Mouse (Mus musculus): Measurements from ENCODE around the gene Abi3. TPM values are rescaled to one million over a fixed set of nuclear protein-coding genes. Genes with fewer than 3 reads are reported as not detected.

Gene Abi3
- polyA plus RNA-seq, 1 experiment from 2014 or later, result 0.64 TPM

DNA sequence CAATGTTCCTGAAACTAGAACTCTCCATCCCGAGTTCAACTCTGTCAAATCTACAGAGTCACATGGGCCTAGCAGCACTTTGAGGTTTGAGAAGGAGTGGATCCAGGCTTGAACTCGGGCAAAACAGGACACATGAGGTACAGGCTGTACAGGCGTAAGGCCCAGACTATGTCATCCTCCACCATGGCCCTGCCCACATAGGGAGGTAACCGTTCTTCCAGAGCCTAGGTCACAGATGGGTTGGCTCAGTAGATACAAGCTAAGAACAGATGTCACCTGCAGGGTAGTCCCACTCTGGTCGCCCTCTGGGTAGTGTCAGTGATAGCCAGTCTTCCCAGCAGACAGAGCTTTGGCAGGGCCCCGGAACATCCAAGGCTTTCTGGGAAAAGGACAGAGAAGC lies 55.8 kb downstream of the Abi3 start:
- 93% methylated on average over 6 of the region's 6 CpGs for WGBS
- no peak overlapping the region for H3K4me3 ChIP-seq (ENCODE audit: low read depth, low read length)
- H3K9me3 ChIP-seq (ENCODE audit: control insufficient read depth, low read length), result no peaks in the 10 kb centered on the region
- no peak overlapping the region for H3K4me2 ChIP-seq (ENCODE audit: low read depth, low read length)
- H3K27me3 ChIP-seq (ENCODE audit: control insufficient read depth, insufficient read depth, low read length), result no peaks in the 10 kb centered on the region
- ATAC-seq (ENCODE audit: low read depth), result no peak
- H3K4me1 ChIP-seq (ENCODE audit: control insufficient read depth, insufficient read depth, low read length), result no peaks in the 10 kb centered on the region
- H3K27ac ChIP-seq (ENCODE audit: low read depth, low read length), result no peak overlapping the region
- no peak overlapping the region for H3K9ac ChIP-seq (replicated peaks; ENCODE audit: low read depth, low read length)
- H3K36me3 ChIP-seq (ENCODE audit: control insufficient read depth, insufficient read depth, low read length), result no peaks in the 10 kb centered on the region

DNA sequence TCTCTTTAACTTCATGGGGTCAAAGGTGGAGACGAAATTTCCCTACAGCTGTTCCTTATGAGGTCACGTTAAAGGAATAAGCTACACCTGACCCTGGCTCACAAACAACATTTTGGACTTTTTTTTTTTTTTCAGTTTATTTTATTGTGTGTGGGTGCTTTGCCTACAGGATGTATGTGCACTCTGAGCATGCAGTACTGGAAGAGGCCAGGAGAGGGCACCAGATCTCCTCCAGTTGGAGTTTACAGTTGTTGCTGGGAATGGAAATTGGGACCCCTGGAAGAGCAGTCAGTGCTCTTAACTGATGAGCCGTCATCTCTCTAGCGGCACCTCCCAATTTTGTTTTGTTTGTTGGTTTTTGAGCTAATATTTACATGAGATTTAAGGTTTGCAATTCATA lies 56.6 kb downstream of the Abi3 start:
- Histone ChIP-seq H3K9ac (replicated peaks; ENCODE audit: low read depth, low read length) (no peak overlapping the region), H3K36me3 (ENCODE audit: control insufficient read depth, insufficient read depth, low read length) (no peaks in the 10 kb centered on the region), H3K4me1 (ENCODE audit: control insufficient read depth, insufficient read depth, low read length) (no peaks in the 10 kb centered on the region), H3K4me2 (ENCODE audit: low read depth, low read length) (no peak overlapping the region), H3K27ac (ENCODE audit: low read depth, low read length) (no peak overlapping the region), H3K27me3 (ENCODE audit: control insufficient read depth, insufficient read depth, low read length) (no peaks in the 10 kb centered on the region), H3K9me3 (ENCODE audit: control insufficient read depth, low read length) (no peaks in the 10 kb centered on the region), H3K4me3 (ENCODE audit: low read depth, low read length) (no peak overlapping the region)
- 92% methylated on average over 4 of the region's 4 CpGs for WGBS
- ATAC-seq (ENCODE audit: low read depth), result no peak

- Histone ChIP-seq H3K9me3 (ENCODE audit: control insufficient read depth, low read length) (no peaks in the 10 kb centered on the region), H3K36me3 (ENCODE audit: control insufficient read depth, insufficient read depth, low read length) (no peaks in the 10 kb centered on the region), H3K4me3 (ENCODE audit: low read depth, low read length) (no peak overlapping the region), H3K27me3 (ENCODE audit: control insufficient read depth, insufficient read depth, low read length) (no peaks in the 10 kb centered on the region), H3K9ac (replicated peaks; ENCODE audit: low read depth, low read length) (no peak overlapping the region), H3K4me1 (ENCODE audit: control insufficient read depth, insufficient read depth, low read length) (no peaks in the 10 kb centered on the region), H3K27ac (ENCODE audit: low read depth, low read length) (no peak overlapping the region), H3K4me2 (ENCODE audit: low read depth, low read length) (no peak overlapping the region)
- no peak for ATAC-seq (ENCODE audit: low read depth)
- 90% methylated on average over 9 of the region's 9 CpGs for WGBS
These were observed 58.3 kb downstream of the Abi3 start for GRCm38 (mm10) chr11:95783958-95784357.

DNA sequence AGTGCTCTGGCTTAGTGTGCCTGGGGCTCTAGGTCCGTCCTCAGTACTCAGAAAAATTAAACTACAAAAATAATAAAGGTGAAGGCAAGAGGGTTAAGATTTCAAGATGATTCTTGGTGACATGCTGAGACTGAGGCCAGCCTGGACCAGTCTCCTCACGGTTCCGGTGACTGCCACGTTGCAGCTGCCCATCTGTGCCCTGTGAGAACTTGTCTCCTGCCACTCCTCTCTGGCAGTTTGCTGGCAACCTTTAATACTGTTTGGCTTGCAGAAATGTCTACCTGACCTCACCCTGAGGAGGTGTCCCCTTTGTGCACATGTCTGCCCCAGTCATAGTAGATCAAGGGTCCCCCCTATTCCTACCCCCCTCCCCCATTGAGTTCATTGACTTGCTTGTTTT lies 58.8 kb downstream of the Abi3 start:
- H3K9me3 ChIP-seq (ENCODE audit: control insufficient read depth, low read length), result no peaks in the 10 kb centered on the region
- no peak for ATAC-seq (ENCODE audit: low read depth)
- H3K36me3 ChIP-seq (ENCODE audit: control insufficient read depth, insufficient read depth, low read length), result no peaks in the 10 kb centered on the region
- H3K27ac ChIP-seq (ENCODE audit: low read depth, low read length), result no peak overlapping the region
- 86% methylated on average over 4 of the region's 4 CpGs for WGBS
- H3K27me3 ChIP-seq (ENCODE audit: control insufficient read depth, insufficient read depth, low read length), result no peaks in the 10 kb centered on the region
- no peak overlapping the region for H3K4me2 ChIP-seq (ENCODE audit: low read depth, low read length)
- H3K9ac ChIP-seq (replicated peaks; ENCODE audit: low read depth, low read length), result no peak overlapping the region
- no peaks in the 10 kb centered on the region for H3K4me1 ChIP-seq (ENCODE audit: control insufficient read depth, insufficient read depth, low read length)
- H3K4me3 ChIP-seq (ENCODE audit: low read depth, low read length), result no peak overlapping the region

GRCm38 (mm10) chr11:95781557-95781956 lies 60.7 kb downstream of the Abi3 start:
- Histone ChIP-seq H3K4me1 (ENCODE audit: control insufficient read depth, insufficient read depth, low read length) (no peaks in the 10 kb centered on the region), H3K9me3 (ENCODE audit: control insufficient read depth, low read length) (no peaks in the 10 kb centered on the region), H3K27me3 (ENCODE audit: control insufficient read depth, insufficient read depth, low read length) (no peaks in the 10 kb centered on the region), H3K4me3 (ENCODE audit: low read depth, low read length) (no peak overlapping the region), H3K4me2 (ENCODE audit: low read depth, low read length) (no peak overlapping the region), H3K27ac (ENCODE audit: low read depth, low read length) (no peak overlapping the region), H3K36me3 (ENCODE audit: control insufficient read depth, insufficient read depth, low read length) (no peaks in the 10 kb centered on the region), H3K9ac (replicated peaks; ENCODE audit: low read depth, low read length) (no peak overlapping the region)
- ATAC-seq (ENCODE audit: low read depth), result no peak
- WGBS, result 85% methylated on average over 11 of the region's 11 CpGs

DNA sequence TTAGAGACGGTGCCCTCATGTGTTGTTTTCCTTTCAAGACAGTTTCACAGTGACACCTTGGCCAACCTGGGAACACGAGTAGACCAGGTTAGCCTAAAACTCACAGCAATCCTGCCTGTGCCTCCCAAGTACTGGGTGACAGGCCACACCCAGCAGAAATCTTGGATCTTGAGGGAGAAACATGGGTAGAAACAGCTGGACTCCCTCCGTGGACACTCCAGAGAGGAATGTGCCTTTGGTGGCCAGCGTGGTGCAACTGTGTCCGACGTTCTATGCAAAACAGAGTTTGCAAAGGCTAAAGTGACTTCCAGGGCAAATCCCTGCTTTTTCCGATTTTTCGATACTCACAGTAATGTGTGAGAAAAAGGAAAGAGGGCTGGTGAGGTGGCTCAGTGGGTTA lies 61.8 kb downstream of the Abi3 start:
- H3K9me3 ChIP-seq (ENCODE audit: control insufficient read depth, low read length), result no peaks in the 10 kb centered on the region
- H3K27me3 ChIP-seq (ENCODE audit: control insufficient read depth, insufficient read depth, low read length), result no peaks in the 10 kb centered on the region
- WGBS, result 95% methylated on average over 8 of the region's 8 CpGs
- H3K4me3 ChIP-seq (ENCODE audit: low read depth, low read length), result no peak overlapping the region
- ATAC-seq (ENCODE audit: low read depth), result no peak
- no peak overlapping the region for H3K9ac ChIP-seq (replicated peaks; ENCODE audit: low read depth, low read length)
- no peaks in the 10 kb centered on the region for H3K4me1 ChIP-seq (ENCODE audit: control insufficient read depth, insufficient read depth, low read length)
- H3K27ac ChIP-seq (ENCODE audit: low read depth, low read length), result no peak overlapping the region
- no peak overlapping the region for H3K4me2 ChIP-seq (ENCODE audit: low read depth, low read length)
- H3K36me3 ChIP-seq (ENCODE audit: control insufficient read depth, insufficient read depth, low read length), result no peaks in the 10 kb centered on the region

Other genes starting within 250 kb of the Abi3 start
- gene Phb, start 175.5 kb downstream of the Abi3 start, polyA plus RNA-seq (2014; fragmentation: Nextera tagmentation; extraction: Ambion mirVana), result 183 and 185 TPM in 2 replicates
- gene Zfp652, start 129.8 kb downstream of the Abi3 start, polyA plus RNA-seq (2014; fragmentation: Nextera tagmentation; extraction: Ambion mirVana), result 12.9 and 14.0 TPM in 2 replicates
- 1.4 and 2.5 TPM in 2 replicates for gene B130006D01Rik, start 118.9 kb downstream of the Abi3 start, polyA plus RNA-seq (2014; fragmentation: Nextera tagmentation; extraction: Ambion mirVana)
- gene Phospho1, start 18.0 kb downstream of the Abi3 start, polyA plus RNA-seq (2014; fragmentation: Nextera tagmentation; extraction: Ambion mirVana), result 0.51 and 0.62 TPM in 2 replicates
- 0.95 and 4.9 TPM in 2 replicates for gene Gngt2, start 5.3 kb downstream of the Abi3 start, polyA plus RNA-seq (2014; fragmentation: Nextera tagmentation; extraction: Ambion mirVana)
- gene B4galnt2, start 72.4 kb upstream of the Abi3 start, polyA plus RNA-seq (2014; fragmentation: Nextera tagmentation; extraction: Ambion mirVana), result not detected in 2 replicates
- gene Igf2bp1, start 163.5 kb upstream of the Abi3 start, polyA plus RNA-seq (2014; fragmentation: Nextera tagmentation; extraction: Ambion mirVana), result 3.0 and 5.9 TPM in 2 replicates
- not detected in 2 replicates for gene Gip, start 182.1 kb upstream of the Abi3 start, polyA plus RNA-seq (2014; fragmentation: Nextera tagmentation; extraction: Ambion mirVana)
- 43.7 and 46.2 TPM in 2 replicates for gene Snf8, start 192.4 kb upstream of the Abi3 start, polyA plus RNA-seq (2014; fragmentation: Nextera tagmentation; extraction: Ambion mirVana)
- gene Ube2z, start 222.9 kb upstream of the Abi3 start, polyA plus RNA-seq (2014; fragmentation: Nextera tagmentation; extraction: Ambion mirVana), result 26.2 and 34.6 TPM in 2 replicates
- gene Atp5g1, start 233.2 kb upstream of the Abi3 start, polyA plus RNA-seq (2014; fragmentation: Nextera tagmentation; extraction: Ambion mirVana), result 854 and 1,068 TPM in 2 replicates

All from neural tube, embryonic 14.5 days (tissue).